Mouse (Mus musculus) E14TG2a.4 (cell line): ENCODE data around the gene Zyx.

Source experiments
- H3K27me3 ChIP-seq: 2 replicates; pipeline ENCODE4 v1.6.1; 2014; ENCODE audit warnings: low read length, control low read depth; ENCODE audit not compliant: insufficient read depth
- H3K36me3 ChIP-seq: 2 replicates; pipeline ENCODE4 v1.6.1; 2014; ENCODE audit warnings: low read length, control low read depth; ENCODE audit not compliant: insufficient read depth
- H3K4me1 ChIP-seq: replicated peaks from 2 replicates; pipeline ENCODE4 v1.6.1; 2014; ENCODE audit warnings: low read depth, low read length, control low read depth
- H3K4me3 ChIP-seq: replicated peaks from 2 replicates; pipeline ENCODE4 v1.5.1; 2014; ENCODE audit warnings: mild to moderate bottlenecking, low read length
- H3K9me3 ChIP-seq: 2 replicates; pipeline ENCODE4 v1.6.1; 2014; ENCODE audit warnings: low read length, control low read depth
- CTCF ChIP-seq: conservative IDR thresholded peaks from 2 replicates; pipeline ENCODE4 v1.5.1; 2014; ENCODE audit warnings: low read length
- NANOG ChIP-seq: IDR thresholded peaks from 2 replicates; pipeline ENCODE4 v1.6.1; 2014; ENCODE audit warnings: borderline replicate concordance, low read length, mixed read lengths
- POU5F1 ChIP-seq: IDR thresholded peaks from 2 replicates; pipeline ENCODE4 v1.6.1; 2014; ENCODE audit warnings: low read length, borderline replicate concordance

Gene Zyx

DNA sequence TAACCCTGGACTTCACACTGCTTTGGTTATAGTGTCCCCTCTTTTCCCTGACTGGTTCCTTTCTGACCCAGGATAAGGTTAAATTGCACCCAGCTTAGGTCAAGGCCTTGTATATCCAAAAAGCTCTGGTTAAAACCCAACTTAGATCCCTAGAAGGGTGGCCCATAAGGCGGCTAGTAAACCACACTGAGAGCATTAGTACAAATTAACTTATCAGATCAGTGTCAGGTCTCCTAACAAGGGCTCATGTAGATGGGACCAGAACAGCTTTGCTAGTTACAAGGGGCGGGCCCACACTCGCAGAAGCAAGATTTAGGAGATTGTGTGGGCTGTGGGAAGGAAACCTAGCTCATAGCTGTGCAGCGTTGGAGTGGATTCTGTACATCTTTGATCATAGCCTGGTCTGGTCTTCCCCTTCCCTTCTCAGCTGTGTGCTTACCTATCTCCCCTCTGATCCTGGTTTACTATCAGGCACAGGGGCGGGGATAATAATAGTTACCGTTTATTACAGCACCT, 27.1 kb downstream of the Zyx start:
- H3K4me3 ChIP-seq = no peak overlapping the region
- TF ChIP-seq NANOG = no peak
- TF ChIP-seq CTCF = no peak
- TF ChIP-seq POU5F1 = no peak
- peaks cover 33% of the 10 kb centered on the region for H3K4me1 ChIP-seq
- H3K36me3 ChIP-seq = no peaks in the 10 kb centered on the region
- peaks cover 82% of the 10 kb centered on the region for H3K27me3 ChIP-seq
- H3K9me3 ChIP-seq = peaks cover 9% of the 10 kb centered on the region

- no peak for TF ChIP-seq CTCF
- Histone ChIP-seq H3K4me1 (peaks cover 38% of the 10 kb centered on the region), H3K27me3 (peaks cover 82% of the 10 kb centered on the region), H3K4me3 (no peak overlapping the region), H3K9me3 (peaks cover 2% of the 10 kb centered on the region), H3K36me3 (no peaks in the 10 kb centered on the region)
Measured at GRCm38 (mm10) chr6:42377280-42377679, 27.9 kb downstream of the Zyx start.

- peaks cover 4% of the 10 kb centered on the region; the same call in 1 of the 2 replicates for H3K9me3 ChIP-seq
- peaks cover 87% of the 10 kb centered on the region for H3K27me3 ChIP-seq
- TF ChIP-seq CTCF = no peak
- H3K4me3 ChIP-seq = no peak overlapping the region
- H3K4me1 ChIP-seq = peaks cover 24% of the 10 kb centered on the region
- no peaks in the 10 kb centered on the region for H3K36me3 ChIP-seq
Measured at GRCm38 (mm10) chr6:42379551-42379950, 30.1 kb downstream of the Zyx start.

DNA sequence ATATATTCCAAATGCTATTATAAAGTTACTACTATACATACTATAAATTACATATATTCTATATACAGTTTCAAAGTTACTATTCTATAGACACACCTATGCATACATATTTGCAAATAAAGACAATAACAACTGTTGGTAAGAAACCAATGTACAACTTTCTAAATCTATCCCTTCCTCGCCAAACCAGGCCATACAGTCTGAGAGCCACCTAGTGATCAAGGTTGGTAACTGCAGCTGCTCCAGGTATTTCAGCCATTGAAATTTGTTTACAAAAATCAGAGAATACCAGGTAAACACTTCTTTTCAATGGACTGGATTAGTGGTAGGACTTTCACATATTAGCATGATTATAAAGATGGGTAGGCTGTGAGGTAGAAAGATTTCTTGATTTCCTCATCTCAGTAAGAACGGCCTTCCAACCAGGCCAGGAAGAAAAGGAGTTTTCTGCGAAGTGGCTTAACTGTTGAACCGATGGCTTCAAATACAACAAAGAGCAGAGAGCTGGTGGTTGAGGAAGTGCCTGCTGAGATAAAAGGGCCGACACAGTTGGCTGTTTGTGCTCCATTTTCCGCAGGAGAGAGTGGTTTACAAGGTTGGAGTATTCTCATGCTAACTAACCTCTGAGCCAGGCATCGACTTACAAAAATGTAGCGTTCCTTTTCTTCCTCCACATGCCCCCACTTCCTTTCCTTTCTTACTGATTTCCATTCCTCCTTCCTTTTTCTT, 31.1 kb downstream of the Zyx start:
- Histone ChIP-seq H3K36me3 (no peaks in the 10 kb centered on the region), H3K4me3 (no peak overlapping the region), H3K9me3 (peaks cover 4% of the 10 kb centered on the region; the same call in 1 of the 2 replicates), H3K4me1 (peaks cover 24% of the 10 kb centered on the region), H3K27me3 (peaks cover 86% of the 10 kb centered on the region)
- peak; percentile 57; the same call in 1 of the 2 replicates for TF ChIP-seq POU5F1
- TF ChIP-seq NANOG = peak; percentile 93
- TF ChIP-seq CTCF = peak; percentile 96

DNA sequence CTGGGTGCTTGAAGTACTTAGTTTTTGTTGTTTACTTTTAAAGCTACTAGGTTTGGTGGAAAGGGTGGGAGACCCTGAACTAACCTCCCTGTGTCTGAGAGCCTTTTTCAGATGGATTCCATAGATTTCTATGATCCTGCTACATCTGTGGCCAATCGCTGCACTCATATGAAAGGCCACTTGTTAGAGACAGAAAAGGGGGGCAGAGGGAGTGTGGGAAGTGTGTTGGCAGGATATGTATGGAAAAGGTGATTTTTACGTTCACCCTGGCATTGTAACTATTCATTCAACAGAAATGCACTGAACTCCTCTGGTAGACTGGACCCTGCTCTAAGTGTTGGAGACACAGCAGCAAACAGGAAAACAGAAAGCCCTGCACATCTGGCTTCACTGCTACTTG, 31.8 kb downstream of the Zyx start:
- TF ChIP-seq CTCF = no peak
- TF ChIP-seq NANOG = no peak
- no peak for TF ChIP-seq POU5F1
- Histone ChIP-seq H3K27me3 (peaks cover 81% of the 10 kb centered on the region), H3K36me3 (no peaks in the 10 kb centered on the region), H3K9me3 (peaks cover 4% of the 10 kb centered on the region; the same call in 1 of the 2 replicates), H3K4me3 (no peak overlapping the region), H3K4me1 (peaks cover 24% of the 10 kb centered on the region)

GRCm38 (mm10) chr6:42381916-42382381, 32.5 kb downstream of the Zyx start:
- Histone ChIP-seq H3K4me1 (peaks cover 24% of the 10 kb centered on the region), H3K4me3 (no peak overlapping the region)
- no peak for TF ChIP-seq NANOG
- no peak for TF ChIP-seq POU5F1
- TF ChIP-seq CTCF = no peak

DNA sequence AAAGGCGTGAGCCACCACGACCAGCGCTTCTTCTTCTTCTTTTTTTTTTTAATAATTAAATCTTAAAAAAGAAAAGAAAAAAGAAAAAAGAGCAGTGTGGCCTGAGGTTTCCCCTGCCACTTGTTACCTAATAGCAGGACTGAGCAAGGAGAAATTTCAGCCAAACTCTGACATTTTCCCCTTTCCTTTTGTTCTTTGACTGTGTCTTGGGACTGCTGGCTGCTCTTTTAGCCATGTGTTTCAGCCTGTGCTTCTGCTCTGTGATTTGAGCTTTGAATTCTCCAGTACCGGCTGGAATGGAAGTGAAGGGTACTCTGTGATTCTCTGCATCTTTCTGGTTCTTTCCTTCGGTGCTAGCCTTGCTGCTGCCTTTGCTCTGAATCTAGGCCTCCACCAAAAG, 33.9 kb downstream of the Zyx start:
- H3K36me3 ChIP-seq = no peaks in the 10 kb centered on the region
- TF ChIP-seq CTCF (no peak), NANOG (no peak), POU5F1 (no peak)
- H3K27me3 ChIP-seq = peaks cover 77% of the 10 kb centered on the region
- H3K4me3 ChIP-seq = no peak overlapping the region
- peaks cover 24% of the 10 kb centered on the region for H3K4me1 ChIP-seq
- peaks cover 4% of the 10 kb centered on the region; the same call in 1 of the 2 replicates for H3K9me3 ChIP-seq

More at GRCm38 (mm10) chr6:42381916-42382381, 32.5 kb downstream of the Zyx start:
- Histone ChIP-seq H3K27me3 (peaks cover 79% of the 10 kb centered on the region), H3K36me3 (no peaks in the 10 kb centered on the region), H3K9me3 (peaks cover 4% of the 10 kb centered on the region; the same call in 1 of the 2 replicates)

DNA sequence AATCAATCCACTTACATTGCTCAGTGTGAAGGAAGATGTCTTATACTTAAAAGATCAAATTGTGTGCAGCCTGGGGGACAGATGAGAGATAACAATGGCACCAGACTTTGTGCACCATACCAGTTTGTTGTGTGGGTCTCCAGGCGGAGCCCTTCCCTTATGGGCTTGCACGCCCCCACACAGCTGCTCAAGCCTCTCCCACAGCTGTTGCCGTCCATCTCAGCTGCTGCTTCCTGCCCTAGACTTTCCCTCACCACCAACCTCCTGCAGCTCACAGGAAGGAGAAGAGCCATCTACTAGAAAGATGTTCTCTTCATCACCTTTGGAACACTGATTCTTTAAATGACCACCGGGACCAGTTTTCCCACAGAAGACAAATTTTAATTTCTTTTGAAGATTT, 36.2 kb downstream of the Zyx start:
- peaks cover 12% of the 10 kb centered on the region for H3K4me1 ChIP-seq
- TF ChIP-seq NANOG = no peak
- TF ChIP-seq CTCF = no peak
- no peak for TF ChIP-seq POU5F1
- no peak overlapping the region for H3K4me3 ChIP-seq
- H3K27me3 ChIP-seq = peaks cover 73% of the 10 kb centered on the region
- H3K36me3 ChIP-seq = no peaks in the 10 kb centered on the region
- H3K9me3 ChIP-seq = peaks cover 4% of the 10 kb centered on the region; the same call in 1 of the 2 replicates
